Comparison of ENCODE assay signal across 22 mouse cellular contexts in genomic region chr4:122829339-122829738, GRCm38 (mm10). TPM values are rescaled to one million over a fixed set of nuclear protein-coding genes. Genes with fewer than 3 reads are reported as not detected.
A peak's percentile ranks its signal among the peaks of the same experiment; 100 is the strongest.
DNase-seq lines count a peak whose midpoint lies in the region; ATAC-seq and TF ChIP-seq lines count a peak whose summit lies in the region.
"Had no signal": no experiment of that assay in that cellular context is flagged by ENCODE, and none has a peak within 500 bp of the region (broad histone marks: within the 10 kb centered on the region; RNA-seq: fewer than 3 reads in every experiment).

No protein-coding gene starts in this region.

- no peak for TF ChIP-seq EP300 in stomach, postnatal 0 days (optimal IDR thresholded peaks at IDR 0.05)
- peak; percentile 26 to 59; a peak in 2 of 4 replicates for TF ChIP-seq EP300 in MEL (IDR thresholded peaks at IDR 0.05; ENCODE audit: low read depth in 1 of 2, low read length in 2 of 2)

- H3K9ac ChIP-seq in stomach, embryonic 15.5 days: no peak overlapping the region
- H3K9ac ChIP-seq in stomach, postnatal 0 days (ENCODE audit: low read length): no peak overlapping the region
- H3K9ac ChIP-seq in MEL (ENCODE audit: control insufficient read depth, low read depth, low read length, poor library complexity, severe bottlenecking): no peak overlapping the region
- no peak overlapping the region for H3K9ac ChIP-seq in intestine, embryonic 15.5 days
- H3K9ac ChIP-seq: forebrain, embryonic 15.5 days; heart, embryonic 13.5 days; hindbrain, embryonic 12.5 days; hindbrain, embryonic 15.5 days had no signal

- TF ChIP-seq POLR2A in MEL (IDR thresholded peaks at IDR 0.05; ENCODE audit: control insufficient read depth in 1 of 2, insufficient read depth in 1 of 2, low read depth in 1 of 2, low read length in 2 of 2, poor library complexity in 1 of 2): no peak
- no peak for TF ChIP-seq POLR2A in small intestine, adult 2 months (IDR thresholded peaks at IDR 0.05; ENCODE audit: low read depth, low read length)

- DNase-seq in stomach, postnatal 0 days (ENCODE audit: low spot score): no peak
- peak; percentile 20 for DNase-seq in MEL (ENCODE audit: low read depth, low spot score)
- DNase-seq in layer of hippocampus, adult 9-10 months (ENCODE audit: low spot score): no peak
- no peak for DNase-seq in thymus, postnatal 25 days
- DNase-seq: adrenal gland, postnatal 10 days; adrenal gland, postnatal 36 days; B cell, adult 2 months; cerebellum, adult 18-20 months; cerebellum, adult 9-10 months; cerebellum, postnatal 14 days; gastrocnemius, postnatal 10 days; gastrocnemius, postnatal 36 days; heart, adult 2 months; heart, postnatal 14 days had no signal

- H3K36me3 ChIP-seq in stomach, embryonic 15.5 days: no peaks in the 10 kb centered on the region
- H3K36me3 ChIP-seq in stomach, postnatal 0 days (ENCODE audit: control insufficient read depth, insufficient read depth, low read length): no peaks in the 10 kb centered on the region
- peaks cover 0 to 24% of the 10 kb centered on the region in 2 experiments; a peak in 2 of 4 replicates for H3K36me3 ChIP-seq in MEL (ENCODE audit: control insufficient read depth in 1 of 2, insufficient read depth in 2 of 2, low read length in 2 of 2)
- H3K36me3 ChIP-seq in intestine, embryonic 15.5 days: no peaks in the 10 kb centered on the region
- H3K36me3 ChIP-seq in small intestine, adult 2 months (ENCODE audit: control insufficient read depth, insufficient read depth, low read length): no peaks in the 10 kb centered on the region
- H3K36me3 ChIP-seq: forebrain, embryonic 15.5 days; heart, embryonic 10.5 days; heart, embryonic 13.5 days; hindbrain, embryonic 12.5 days; hindbrain, embryonic 15.5 days had no signal

- no peak overlapping the region for H3K4me2 ChIP-seq in stomach, embryonic 15.5 days
- H3K4me2 ChIP-seq in stomach, postnatal 0 days (replicated peaks; ENCODE audit: low read depth): no peak overlapping the region
- no peak overlapping the region for H3K4me2 ChIP-seq in intestine, embryonic 15.5 days (replicated peaks)
- H3K4me2 ChIP-seq: forebrain, embryonic 15.5 days; heart, embryonic 13.5 days; hindbrain, embryonic 12.5 days; hindbrain, embryonic 15.5 days had no signal

- H3K27me3 ChIP-seq in stomach, embryonic 15.5 days (replicated peaks): no peaks in the 10 kb centered on the region
- H3K27me3 ChIP-seq in stomach, postnatal 0 days (ENCODE audit: control insufficient read depth, insufficient read depth, low read length): no peaks in the 10 kb centered on the region
- no peaks in the 10 kb centered on the region for H3K27me3 ChIP-seq in MEL (ENCODE audit: control insufficient read depth in 1 of 2, insufficient read depth in 2 of 2, low read length in 2 of 2)
- no peaks in the 10 kb centered on the region for H3K27me3 ChIP-seq in intestine, embryonic 15.5 days (replicated peaks)
- no peaks in the 10 kb centered on the region for H3K27me3 ChIP-seq in small intestine, adult 2 months (ENCODE audit: control insufficient read depth, insufficient read depth, low read length)
- H3K27me3 ChIP-seq: forebrain, embryonic 15.5 days; heart, embryonic 13.5 days; hindbrain, embryonic 12.5 days; hindbrain, embryonic 15.5 days had no signal

- TF ChIP-seq RAD21 in MEL (IDR thresholded peaks at IDR 0.05; ENCODE audit: low read depth, low read length): no peak

- no peak for ATAC-seq in stomach, embryonic 15.5 days (ENCODE audit: insufficient read depth, low FRiP score, low read depth)
- no peak for ATAC-seq in stomach, postnatal 0 days (ENCODE audit: low FRiP score, low TSS enrichment)
- ATAC-seq in intestine, embryonic 15.5 days: peak; percentile 75
- ATAC-seq: forebrain, embryonic 15.5 days had no signal

- no peaks in the 10 kb centered on the region for H3K79me2 ChIP-seq in MEL (ENCODE audit: control insufficient read depth, insufficient read depth, low read length, poor library complexity)

- no peak overlapping the region for H3K4me3 ChIP-seq in stomach, embryonic 15.5 days (replicated peaks)
- H3K4me3 ChIP-seq in stomach, postnatal 0 days (ENCODE audit: low read depth, low read length): no peak overlapping the region
- H3K4me3 ChIP-seq in MEL (ENCODE audit: control insufficient read depth in 1 of 2, insufficient read depth in 1 of 2, low read depth in 2 of 2, low read length in 2 of 2): no peak overlapping the region
- no peak overlapping the region for H3K4me3 ChIP-seq in intestine, embryonic 15.5 days (replicated peaks)
- no peak overlapping the region for H3K4me3 ChIP-seq in small intestine, adult 2 months (ENCODE audit: low read depth, low read length)
- H3K4me3 ChIP-seq: forebrain, embryonic 15.5 days; heart, adult 2 months; heart, embryonic 10.5 days; heart, embryonic 13.5 days; hindbrain, embryonic 12.5 days; hindbrain, embryonic 15.5 days had no signal

- H3K27ac ChIP-seq in stomach, embryonic 15.5 days: 0 out of 2 replicates have a peak overlapping the region, but pooled peaks have one; percentile 9
- H3K27ac ChIP-seq in stomach, postnatal 0 days (replicated peaks): no peak overlapping the region
- no peak overlapping the region for H3K27ac ChIP-seq in MEL (ENCODE audit: control insufficient read depth, low read depth, low read length)
- peak overlapping the region; percentile 23; the same call in 1 of the 2 replicates for H3K27ac ChIP-seq in intestine, embryonic 15.5 days
- H3K27ac ChIP-seq in small intestine, adult 2 months (ENCODE audit: insufficient read depth, low read depth, low read length): peak overlapping the region; percentile 83; the same call in 1 of the 2 replicates
- H3K27ac ChIP-seq: forebrain, embryonic 15.5 days; heart, adult 2 months; heart, embryonic 13.5 days; hindbrain, embryonic 12.5 days; hindbrain, embryonic 15.5 days had no signal

- no peaks in the 10 kb centered on the region for H3K4me1 ChIP-seq in stomach, embryonic 15.5 days
- no peaks in the 10 kb centered on the region for H3K4me1 ChIP-seq in stomach, postnatal 0 days (replicated peaks; ENCODE audit: control insufficient read depth, insufficient read depth)
- peaks cover 18 to 24% of the 10 kb centered on the region in 2 experiments for H3K4me1 ChIP-seq in MEL (ENCODE audit: control insufficient read depth in 1 of 2, insufficient read depth in 2 of 2, low read length in 2 of 2)
- no peaks in the 10 kb centered on the region for H3K4me1 ChIP-seq in intestine, embryonic 15.5 days (replicated peaks)
- H3K4me1 ChIP-seq in small intestine, adult 2 months (ENCODE audit: control insufficient read depth, insufficient read depth, insufficient read length, low read length): peaks cover 19% of the 10 kb centered on the region

- WGBS in stomach, embryonic 15.5 days: 76% methylated on average over 6 of the region's 6 CpGs
- WGBS in stomach, postnatal 0 days: 73% methylated on average over 6 of the region's 6 CpGs
- WGBS in intestine, embryonic 15.5 days: 64% methylated on average over 6 of the region's 6 CpGs
- 25% methylated on average over 6 of the region's 6 CpGs for WGBS in small intestine, adult 2 months

- TF ChIP-seq CTCF in stomach, postnatal 0 days (IDR thresholded peaks at IDR 0.05; ENCODE audit: low read depth): no peak
- TF ChIP-seq CTCF in MEL (IDR thresholded peaks at IDR 0.05 in 2 of 3, conservative IDR thresholded peaks at IDR 0.05 in 1 of 3; ENCODE audit: control insufficient read depth in 1 of 3, insufficient read depth in 1 of 3, low read depth in 2 of 3, low read length in 3 of 3, poor library complexity in 1 of 3, severe bottlenecking in 1 of 3): no peak
- TF ChIP-seq CTCF in small intestine, adult 2 months (IDR thresholded peaks at IDR 0.05; ENCODE audit: extremely low read depth, insufficient read length, insufficient replicate concordance, low read depth, low read length): no peak

- no peaks in the 10 kb centered on the region for H3K9me3 ChIP-seq in stomach, embryonic 15.5 days
- H3K9me3 ChIP-seq in stomach, postnatal 0 days (ENCODE audit: control insufficient read depth, low read length): no peaks in the 10 kb centered on the region
- no peaks in the 10 kb centered on the region for H3K9me3 ChIP-seq in MEL (replicated peaks; ENCODE audit: insufficient read depth, low read length)
- no peaks in the 10 kb centered on the region for H3K9me3 ChIP-seq in intestine, embryonic 15.5 days
- H3K9me3 ChIP-seq: forebrain, embryonic 15.5 days; heart, embryonic 10.5 days; heart, embryonic 13.5 days; hindbrain, embryonic 12.5 days; hindbrain, embryonic 15.5 days had no signal

TF ChIP-seq in MEL, 35 proteins besides CTCF, POLR2A, EP300 and RAD21:
- TF ChIP-seq POLR2AphosphoS5 (IDR thresholded peaks at IDR 0.05; ENCODE audit: borderline replicate concordance, low read depth, low read length) (no peak), TCF12 (IDR thresholded peaks at IDR 0.05; ENCODE audit: low read depth, low read length) (0 out of 2 replicates have a peak, but pooled peaks have one; percentile 31), NELFE (IDR thresholded peaks at IDR 0.05; ENCODE audit: low read depth, low read length) (no peak), GABPA (IDR thresholded peaks at IDR 0.05; ENCODE audit: low read depth, low read length) (no peak), TAL1 (IDR thresholded peaks at IDR 0.05; ENCODE audit: low read length) (no peak), GATA1 (IDR thresholded peaks at IDR 0.05; ENCODE audit: low read depth, low read length) (peak; percentile 46), ELF1 (IDR thresholded peaks at IDR 0.05; ENCODE audit: low read depth, low read length) (no peak), USF2 (IDR thresholded peaks at IDR 0.05; ENCODE audit: borderline replicate concordance in 1 of 2, insufficient read depth in 1 of 2, low read depth in 1 of 2, low read length in 2 of 2) (no peak)

RNA-seq across cellular contexts. Expression of gene Ppt1, which starts 6.7 kb away (rescaled TPM):
- polyA plus RNA-seq in stomach, embryonic 15.5 days (2015; fragmentation: Nextera tagmentation; extraction: Ambion mirVana): 73.9 and 80.4 TPM in 2 replicates
- 46.8 and 50.7 TPM in 2 replicates for polyA plus RNA-seq in stomach, postnatal 0 days (2015; fragmentation: Nextera tagmentation; extraction: Ambion mirVana)
- 12.5 and 13.1 TPM in 2 replicates for total RNA-seq in MEL (2012; rRNA removed)
- polyA plus RNA-seq in MEL (2012; ENCODE audit: insufficient read depth in 1 of 2, insufficient read length in 2 of 2, low read depth in 1 of 2, low replicate concordance in 2 of 2, missing spikeins in 1 of 2): 10 to 100 TPM in 1 of 2 experiments, not detected in 1; 19.9 TPM
- 69.5 and 70.7 TPM in 2 replicates for polyA plus RNA-seq in intestine, embryonic 15.5 days (2015; fragmentation: Nextera tagmentation; extraction: Ambion mirVana)
- polyA plus RNA-seq in small intestine, adult 2 months (2012; rRNA removed): 6.9 and 10.1 TPM in 2 replicates

RNA-seq across cellular contexts. Expression of gene Cap1, which starts 56.5 kb away (rescaled TPM):
- polyA plus RNA-seq in stomach, embryonic 15.5 days (2015; fragmentation: Nextera tagmentation; extraction: Ambion mirVana): 71.0 and 74.8 TPM in 2 replicates
- 53.2 and 56.2 TPM in 2 replicates for polyA plus RNA-seq in stomach, postnatal 0 days (2015; fragmentation: Nextera tagmentation; extraction: Ambion mirVana)
- 68.3 and 82.3 TPM in 2 replicates for total RNA-seq in MEL (2012; rRNA removed)
- 100 to 1,000 TPM in 1 of 2 experiments, not detected in 1; 134 TPM for polyA plus RNA-seq in MEL (2012; ENCODE audit: insufficient read depth in 1 of 2, insufficient read length in 2 of 2, low read depth in 1 of 2, low replicate concordance in 2 of 2, missing spikeins in 1 of 2)
- polyA plus RNA-seq in intestine, embryonic 15.5 days (2015; fragmentation: Nextera tagmentation; extraction: Ambion mirVana): 82.4 and 84.9 TPM in 2 replicates
- polyA plus RNA-seq in small intestine, adult 2 months (2012; rRNA removed): 46.5 and 85.8 TPM in 2 replicates

Comparison
In these comparisons a context has a peak if more than half of its experiments do, and no peak if none do; other contexts are left out.
1. H3K27ac ChIP-seq: peak in stomach, embryonic 15.5 days (single experiment), intestine, embryonic 15.5 days (single experiment) and small intestine, adult 2 months (single experiment); none in stomach, postnatal 0 days (single experiment) and MEL (single experiment).